Mouse (Mus musculus): ENCODE data around the gene Il17c. TPM values are rescaled to one million over a fixed set of nuclear protein-coding genes. Genes with fewer than 3 reads are reported as not detected.

Il17c gene
- total RNA-seq, 2 experiments from 2014 or later, result not detected

Small RNAs within 50 kb of the gene (microRNA-seq; reads per million reads assigned to microRNA genes)
- gene Gm24366, result not detected

Other genes starting within 250 kb of the Il17c start
- gene Zfpm1, start 139.9 kb upstream of the Il17c start, total RNA-seq (2021), result 10 to 100 TPM; 33.9 to 35.3 TPM
- gene Trhr2, start 61.3 kb upstream of the Il17c start, total RNA-seq (2021), result 1 to 10 TPM; 8.0 to 9.2 TPM
- gene Zc3h18, start 45.4 kb upstream of the Il17c start, total RNA-seq (2021), result 10 to 100 TPM; 38.8 to 49.9 TPM
- 1 to 10 TPM; 7.9 TPM for gene Cyba, start 10.9 kb downstream of the Il17c start, total RNA-seq (2021)
- 10 to 100 TPM; 20.5 to 30.8 TPM for gene Mvd, start 21.4 kb downstream of the Il17c start, total RNA-seq (2021)
- under 1 TPM; 0.57 to 0.84 TPM for gene Snai3, start 38.7 kb downstream of the Il17c start, total RNA-seq (2021)
- 10 to 100 TPM; 32.2 to 38.9 TPM for gene Rnf166, start 54.0 kb downstream of the Il17c start, total RNA-seq (2021)
- 10 to 100 TPM; 19.7 to 29.1 TPM for gene Ctu2, start 54.1 kb downstream of the Il17c start, total RNA-seq (2021)
- gene Piezo1, start 129.3 kb downstream of the Il17c start, total RNA-seq (2021), result 1 to 10 TPM; 6.5 to 7.6 TPM
- gene Cdt1, start 146.0 kb downstream of the Il17c start, total RNA-seq (2021), result 1 to 10 TPM; 1.8 to 3.5 TPM
- 10 to 100 TPM; 54.5 to 62.3 TPM for gene Aprt, start 154.9 kb downstream of the Il17c start, total RNA-seq (2021)
- gene Galns, start 189.4 kb downstream of the Il17c start, total RNA-seq (2021), result 1 to 10 TPM; 8.8 to 9.2 TPM
- gene Trappc2l, start 189.6 kb downstream of the Il17c start, total RNA-seq (2021), result 10 to 100 TPM; 78.7 to 84.5 TPM
- not detected for gene Pabpn1l, start 200.7 kb downstream of the Il17c start, total RNA-seq (2021)